ENCODE assay signal across 14 mouse cellular contexts in genomic region chr19:3651989-3652388, GRCm38 (mm10).
"Had no signal": no experiment of that assay in that cellular context is flagged by ENCODE, and none has a peak within 500 bp of the region (broad histone marks: within the 10 kb centered on the region; RNA-seq: fewer than 3 reads in every experiment).

No protein-coding gene starts in this region.

- DNase-seq: retina, postnatal 1 day; right cerebral cortex, adult 18-20 months; right cerebral cortex, postnatal 14 days; right cerebral cortex, postnatal 25 days; right cerebral cortex, postnatal 4 days; spleen, adult 18-20 months; thymus, adult 18-20 months; thymus, adult 2 months; thymus, postnatal 36 days had no signal

- H3K4me1 ChIP-seq: neural tube, embryonic 12.5 days; neural tube, embryonic 13.5 days had no signal

- H3K4me3 ChIP-seq: neural tube, embryonic 12.5 days; neural tube, embryonic 13.5 days; neural tube, embryonic 15.5 days; stomach, embryonic 15.5 days had no signal

- H3K4me2 ChIP-seq: neural tube, embryonic 12.5 days; neural tube, embryonic 13.5 days; neural tube, embryonic 15.5 days; stomach, embryonic 15.5 days had no signal

- H3K9me3 ChIP-seq: neural tube, embryonic 12.5 days; neural tube, embryonic 13.5 days; neural tube, embryonic 15.5 days; stomach, embryonic 15.5 days had no signal

- H3K9ac ChIP-seq: neural tube, embryonic 12.5 days; neural tube, embryonic 13.5 days; neural tube, embryonic 15.5 days; stomach, embryonic 15.5 days had no signal

- H3K27ac ChIP-seq: neural tube, embryonic 12.5 days; neural tube, embryonic 13.5 days; neural tube, embryonic 15.5 days; stomach, embryonic 15.5 days; stomach, postnatal 0 days had no signal

- H3K27me3 ChIP-seq: neural tube, embryonic 12.5 days; neural tube, embryonic 13.5 days; neural tube, embryonic 15.5 days; stomach, embryonic 15.5 days had no signal
